Mouse (Mus musculus) Patski (cell line): Measurements from ENCODE around the gene Btnl2. TPM values are rescaled to one million over a fixed set of nuclear protein-coding genes. Genes with fewer than 3 reads are reported as not detected.
"Not testable (repeated sequence)": the region's sequence is repeated elsewhere in the genome, so short reads cannot be mapped to it uniquely, and the experiment has no call there.

ENCODE experiments used
- ATAC-seq: fragments of 100-300 bp; one replicate; pipeline ENCODE4 v1.8.0; 2021
- CTCF ChIA-PET: fragments of 350-600 bp; sonication (Branson Sonifier 250); formaldehyde crosslinking; loops from one replicate; lab custom pipeline; 2022; ENCODE audit warnings: inconsistent platforms; lab: Charles Lee
- POLR2A ChIA-PET: fragments of 350-600 bp; sonication (Branson Sonifier 250); formaldehyde crosslinking; loops from one replicate; lab custom pipeline; 2022; ENCODE audit warnings: antibody characterized with exemption, inconsistent platforms; lab: Charles Lee
- DNase-seq: peaks from one replicate; pipeline ENCODE4 v3.0.0-alpha.2; 2011; ENCODE audit warnings: low read depth, low spot score
- H3K27me3 ChIP-seq: fragments of 371-371 bp; one replicate; pipeline ENCODE4 v1.5.1; 2021
- CTCF ChIP-seq: fragments of 100-300 bp; IDR thresholded peaks from one replicate; pipeline ENCODE4 v1.5.1; 2021
- in situ Hi-C: fragments of 300-500 bp; cut with MboI; formaldehyde crosslinking; loops from 3 replicates; pipeline ENCODE4 v1.11.1; 2018; ENCODE audit warnings: low pct_unique_long_range_greater_than_20kb, mixed read lengths
- polyA plus RNA-seq: library from polyadenylated mRNA; unstranded; gene quantifications from one replicate; pipeline ENCODE4 v1.2.3, GENCODE M21; 2021

Btnl2 gene
- polyA plus RNA-seq, result not detected

DNA sequence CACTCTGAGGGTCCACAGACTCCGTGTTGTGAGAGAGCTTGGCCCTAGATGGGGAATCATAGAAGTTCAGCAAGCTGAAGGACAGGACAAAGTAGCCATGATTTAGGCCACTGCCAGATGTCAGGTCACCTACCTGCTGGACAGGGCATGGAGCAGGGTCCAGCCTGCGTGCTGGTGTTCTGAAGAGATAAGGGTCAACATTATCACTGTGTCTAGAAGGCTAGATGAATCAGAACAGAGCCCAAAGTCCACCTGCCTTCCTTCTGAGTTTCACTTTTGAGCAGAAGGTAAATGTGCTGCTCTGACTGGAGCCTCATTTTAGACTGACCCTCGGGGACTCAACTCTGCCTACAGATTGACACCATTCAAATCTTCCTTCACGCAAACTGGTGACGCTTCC lies at the start of gene Btnl2:
Gene Btnl2, plus strand, starts transcription at position 284 of the 400 bp plus-strand sequence.
- POLR2A ChIA-PET, result no interaction called here
- in situ Hi-C loops, result no loop called here
- no peak for ATAC-seq
- no peak for TF ChIP-seq CTCF
- H3K27me3 ChIP-seq, result peaks cover 36% of the 10 kb centered on the region
- no peak for DNase-seq
- CTCF ChIA-PET, result no interaction called here

DNA sequence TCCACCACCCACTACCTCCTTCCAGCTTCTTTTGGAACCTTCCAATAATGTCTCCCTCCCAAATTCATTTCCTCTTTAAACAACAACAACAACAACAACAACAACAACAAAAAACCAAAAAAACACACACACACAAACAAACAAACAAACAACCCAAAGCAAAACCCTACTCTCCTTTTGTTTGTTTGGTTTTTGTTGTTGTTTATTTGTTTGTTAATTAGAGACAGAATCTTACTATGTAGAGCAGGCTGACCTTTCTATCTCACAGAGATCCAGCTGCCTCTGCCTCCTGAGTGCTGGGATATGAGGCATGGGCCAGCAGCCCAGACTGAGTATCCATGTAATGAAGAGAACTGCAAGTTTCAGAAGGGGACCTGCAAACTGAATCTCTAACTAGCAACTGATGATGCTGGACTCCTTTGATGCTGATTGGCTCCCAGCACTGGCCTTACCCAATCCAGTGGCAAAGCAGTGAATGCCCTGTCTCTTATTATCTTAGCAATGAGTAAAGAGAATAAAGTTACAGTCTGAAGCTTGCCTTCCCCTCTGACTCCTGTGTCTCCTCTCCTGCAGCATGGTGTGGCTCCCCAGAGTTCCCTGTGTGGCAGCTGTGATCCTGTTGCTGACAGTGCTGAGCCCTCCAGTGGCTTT lies 49.1 kb upstream of the Btnl2 start, which contains the start of gene H2-Eb1:
Gene H2-Eb1, plus strand, starts transcription at position 488 of the 651 bp plus-strand sequence.
- POLR2A ChIA-PET, result no interaction called here
- in situ Hi-C loops, result no loop called here

GRCm38 (mm10) chr17:34306407-34306806 lies 48.2 kb upstream of the Btnl2 start:
- TF ChIP-seq CTCF, result no peak
- ChIA-PET POLR2A (no interaction called here), CTCF (no interaction called here)
- peaks cover 6% of the 10 kb centered on the region for H3K27me3 ChIP-seq
- DNase-seq (no peak), ATAC-seq (no peak)
- in situ Hi-C loops, result no loop called here

More for the DNA sequence above, 49.1 kb upstream of the Btnl2 start, which contains the start of gene H2-Eb1:
- H3K27me3 ChIP-seq, result peaks cover 6% of the 10 kb centered on the region
- no peak for ATAC-seq
- DNase-seq, result no peak
- CTCF ChIA-PET, result interaction anchor here (1.3 kb wide), 1 partner anchor 11 kb away, joined by 3 read pairs; no protein-coding TSS in a partner anchor
- no peak for TF ChIP-seq CTCF

- TF ChIP-seq CTCF, result no peak
- in situ Hi-C loops, result no loop called here
- ChIA-PET CTCF (interaction anchor here (1.1 kb wide), 1 partner anchor 19 kb away, joined by 3 read pairs; the partner anchor contains the start of gene H2-Aa), POLR2A (interaction anchor here (0.7 kb wide), 1 partner anchor 28 kb away, joined by 3 read pairs; no protein-coding TSS in a partner anchor)
- no peak for ATAC-seq
- peaks cover 3% of the 10 kb centered on the region for H3K27me3 ChIP-seq
- no peak for DNase-seq
Measured at GRCm38 (mm10) chr17:34307216-34307615, 47.4 kb upstream of the Btnl2 start.

- ATAC-seq (no peak), DNase-seq (no peak)
- in situ Hi-C loops, result no loop called here
- peaks cover 3% of the 10 kb centered on the region for H3K27me3 ChIP-seq
- ChIA-PET CTCF (interaction anchor here (1.1 kb wide), 1 partner anchor 20 kb away, joined by 3 read pairs; the partner anchor contains the start of gene H2-Aa), POLR2A (no interaction called here)
- TF ChIP-seq CTCF, result no peak
Measured at GRCm38 (mm10) chr17:34308161-34308560, 46.5 kb upstream of the Btnl2 start.

- DNase-seq, result no peak
- ChIA-PET POLR2A (no interaction called here), CTCF (no interaction called here)
- no peak for ATAC-seq
- H3K27me3 ChIP-seq, result peaks cover 2% of the 10 kb centered on the region
- no peak for TF ChIP-seq CTCF
- in situ Hi-C loops, result no loop called here
Measured at GRCm38 (mm10) chr17:34309225-34309624, 45.4 kb upstream of the Btnl2 start.

GRCm38 (mm10) chr17:34309683-34310385 lies 44.8 kb upstream of the Btnl2 start:
- no peaks in the 10 kb centered on the region for H3K27me3 ChIP-seq
- CTCF ChIA-PET, result no interaction called here
- ATAC-seq (no peak), DNase-seq (no peak)
- in situ Hi-C loops, result loop anchor here (5.0 kb wide), 1 partner anchor 63 kb away; no protein-coding TSS in a partner anchor
- no peak for TF ChIP-seq CTCF
- POLR2A ChIA-PET, result no interaction called here

- POLR2A ChIA-PET, DNase-seq, ATAC-seq, H3K27me3 ChIP-seq, CTCF ChIA-PET: not testable (repeated sequence)
- in situ Hi-C loops, result loop anchor here (5.0 kb wide), 1 partner anchor 63 kb away; no protein-coding TSS in a partner anchor
Measured at GRCm38 (mm10) chr17:34310526-34310925, 44.1 kb upstream of the Btnl2 start.

DNA sequence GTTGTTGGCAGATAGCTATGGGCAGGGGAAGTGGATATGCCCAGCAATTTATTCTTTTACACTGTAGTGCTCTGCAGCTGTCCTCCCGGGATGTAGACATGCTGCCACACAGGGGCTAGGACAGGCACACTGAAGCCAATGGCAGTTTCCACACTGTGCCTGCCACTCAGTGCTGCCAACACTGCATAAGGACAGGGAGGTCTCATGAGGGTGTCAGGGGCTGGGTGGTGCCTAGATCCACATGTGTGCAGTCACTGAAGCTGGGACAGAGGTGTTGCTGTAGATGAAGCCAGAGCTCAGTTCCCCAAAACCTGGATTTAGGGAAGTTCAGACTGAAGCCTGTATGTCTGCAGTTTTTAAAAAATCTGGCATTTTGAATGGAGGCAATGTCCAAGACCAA lies 42.4 kb upstream of the Btnl2 start:
- no peak for DNase-seq
- TF ChIP-seq CTCF, result no peak
- ChIA-PET CTCF (interaction anchor here (1.9 kb wide), 1 partner anchor 26 kb away, joined by 6 read pairs; no protein-coding TSS in a partner anchor), POLR2A (no interaction called here)
- no peaks in the 10 kb centered on the region for H3K27me3 ChIP-seq
- in situ Hi-C loops, result loop anchor here (5.0 kb wide), 1 partner anchor 65 kb away; no protein-coding TSS in a partner anchor
- ATAC-seq, result no peak

GRCm38 (mm10) chr17:34313393-34313792 lies 41.2 kb upstream of the Btnl2 start:
- DNase-seq, result no peak
- ChIA-PET POLR2A (no interaction called here), CTCF (interaction anchor here (0.8 to 2.2 kb wide), 6 partner anchors 9 to 63 kb away, joined by 3 to 18 read pairs (median 4); no protein-coding TSS in a partner anchor)
- H3K27me3 ChIP-seq, result peaks cover 10% of the 10 kb centered on the region
- peak; percentile 83 for ATAC-seq
- TF ChIP-seq CTCF, result peak; percentile 93
- in situ Hi-C loops, result loop anchor here (5.0 kb wide), 1 partner anchor 66 kb away; no protein-coding TSS in a partner anchor
